In genomic region chr7:116306601-116307000, GRCm38 (mm10) we compare ENCODE assay signal across 8 mouse cellular contexts. TPM values are rescaled to one million over a fixed set of nuclear protein-coding genes. Genes with fewer than 3 reads are reported as not detected.
DNase-seq lines count a peak whose midpoint lies in the region; ATAC-seq lines count a peak whose summit lies in the region.

No protein-coding gene starts in this region.

- H3K4me2 ChIP-seq in heart, embryonic 14.5 days (ENCODE audit: low read length), result peak overlapping the region; percentile 97
- peak overlapping the region; percentile 100 for H3K4me2 ChIP-seq in hindbrain, embryonic 16.5 days (ENCODE audit: low read length)
- peak overlapping the region; percentile 100 for H3K4me2 ChIP-seq in midbrain, embryonic 14.5 days (ENCODE audit: low read length)

- peak overlapping the region; percentile 76; the same call in 1 of the 2 replicates for H3K9ac ChIP-seq in heart, embryonic 14.5 days (ENCODE audit: low read length)
- no peak overlapping the region for H3K9ac ChIP-seq in hindbrain, embryonic 16.5 days (ENCODE audit: low read depth, low read length)
- H3K9ac ChIP-seq in midbrain, embryonic 14.5 days (replicated peaks; ENCODE audit: low read length), result no peak overlapping the region

- no peaks in the 10 kb centered on the region for H3K9me3 ChIP-seq in heart, embryonic 14.5 days (ENCODE audit: control insufficient read depth, low read length)
- H3K9me3 ChIP-seq in hindbrain, embryonic 16.5 days (ENCODE audit: control insufficient read depth, low read length), result no peaks in the 10 kb centered on the region
- no peaks in the 10 kb centered on the region for H3K9me3 ChIP-seq in midbrain, embryonic 14.5 days (ENCODE audit: control insufficient read depth, low read length)

- H3K4me1 ChIP-seq in heart, embryonic 14.5 days (ENCODE audit: control insufficient read depth in 2 of 2, insufficient read depth in 2 of 2, low read length in 2 of 2), result peaks cover 14 to 19% of the 10 kb centered on the region in 2 experiments
- H3K4me1 ChIP-seq in hindbrain, embryonic 16.5 days (ENCODE audit: control insufficient read depth, insufficient read depth, low read depth, low read length), result peaks cover 17% of the 10 kb centered on the region
- H3K4me1 ChIP-seq in midbrain, embryonic 14.5 days (ENCODE audit: control insufficient read depth, insufficient read depth, low read length), result peaks cover 5% of the 10 kb centered on the region; the same call in 1 of the 2 replicates

- H3K27me3 ChIP-seq in heart, embryonic 14.5 days (ENCODE audit: control insufficient read depth, insufficient read depth, low read length), result 0 out of 2 replicates have a peak, but pooled peaks cover 3% of the 10 kb centered on the region
- H3K27me3 ChIP-seq in hindbrain, embryonic 16.5 days (replicated peaks; ENCODE audit: control insufficient read depth, insufficient read depth, low read length), result peaks cover 3% of the 10 kb centered on the region; the same call in 1 of the 2 replicates
- H3K27me3 ChIP-seq in midbrain, embryonic 14.5 days (ENCODE audit: control insufficient read depth, insufficient read depth, low read length), result no peaks in the 10 kb centered on the region

- no peak overlapping the region for H3K27ac ChIP-seq in heart, embryonic 14.5 days (replicated peaks in 1 of 2; ENCODE audit: control insufficient read depth in 1 of 2, insufficient read depth in 1 of 2, low read depth in 2 of 2, low read length in 2 of 2)
- no peak overlapping the region for H3K27ac ChIP-seq in hindbrain, embryonic 16.5 days (ENCODE audit: low read depth, low read length)
- no peak overlapping the region for H3K27ac ChIP-seq in midbrain, embryonic 14.5 days (replicated peaks; ENCODE audit: low read depth, low read length)

- no peak for ATAC-seq in heart, embryonic 14.5 days (ENCODE audit: insufficient number of reproducible peaks, insufficient read depth, low FRiP score, low read depth)
- no peak for ATAC-seq in hindbrain, embryonic 16.5 days
- ATAC-seq in midbrain, embryonic 14.5 days (ENCODE audit: low FRiP score, low TSS enrichment), result no peak

- no peaks in the 10 kb centered on the region for H3K36me3 ChIP-seq in heart, embryonic 14.5 days (ENCODE audit: control insufficient read depth, insufficient read depth, low read length)
- no peaks in the 10 kb centered on the region for H3K36me3 ChIP-seq in hindbrain, embryonic 16.5 days (ENCODE audit: control insufficient read depth, insufficient read depth, low read length)
- H3K36me3 ChIP-seq in midbrain, embryonic 14.5 days (ENCODE audit: control insufficient read depth, insufficient read depth, low read length), result no peaks in the 10 kb centered on the region

- peak overlapping the region in 1 of 2 experiments; percentile 83; a peak in 2 of 4 replicates for H3K4me3 ChIP-seq in heart, embryonic 14.5 days (ENCODE audit: control insufficient read depth in 1 of 2, insufficient read depth in 1 of 2, low read depth in 1 of 2, low read length in 2 of 2)
- peak overlapping the region; percentile 78; the same call in 1 of the 2 replicates for H3K4me3 ChIP-seq in hindbrain, embryonic 16.5 days (ENCODE audit: low read length)
- H3K4me3 ChIP-seq in midbrain, embryonic 14.5 days (replicated peaks; ENCODE audit: low read depth, low read length), result peak overlapping the region; percentile 64

- intact Hi-C loops in heart, postnatal 10 days (cut with DNase I), result no loop called here

- no peak for DNase-seq in heart, postnatal 10 days
- DNase-seq in R1 (ENCODE audit: low read depth, low spot score), result peak; percentile 92
- no peak for DNase-seq in midbrain, embryonic 14.5 days
- DNase-seq in adrenal gland, postnatal 14 days, result no peak
- DNase-seq in urinary bladder, postnatal 36 days (ENCODE audit: low spot score in 2 of 2), result no peak
- no peak for DNase-seq in kidney, adult 8-10 months

- 27% methylated on average over 5 of the region's 5 CpGs for WGBS in heart, embryonic 14.5 days
- 4% methylated on average over 5 of the region's 5 CpGs for WGBS in hindbrain, embryonic 16.5 days
- WGBS in midbrain, embryonic 14.5 days, result 8% methylated on average over 5 of the region's 5 CpGs

RNA-seq across cellular contexts. Expression of gene Plekha7, which starts 1.6 kb away (rescaled TPM):
- polyA plus RNA-seq in heart, embryonic 14.5 days (2014; fragmentation: Nextera tagmentation; extraction: Ambion mirVana), result 26.1 and 28.0 TPM in 2 replicates
- total RNA-seq in heart, postnatal 10 days (2021), result 10 to 100 TPM in 1 of 2 experiments, 1 to 10 TPM in 1; 9.5 to 11.9 TPM
- polyA plus RNA-seq in hindbrain, embryonic 16.5 days (2015; fragmentation: Nextera tagmentation; extraction: Ambion mirVana), result 8.5 and 8.8 TPM in 2 replicates
- polyA plus RNA-seq in midbrain, embryonic 14.5 days (2014; fragmentation: Nextera tagmentation; extraction: Ambion mirVana), result 7.0 and 8.6 TPM in 2 replicates
- total RNA-seq in adrenal gland, postnatal 14 days (2021), result 10.3 and 12.0 TPM in 2 replicates

RNA-seq across cellular contexts. Expression of gene Rps13, which starts 27.4 kb away (rescaled TPM):
- polyA plus RNA-seq in heart, embryonic 14.5 days (2014; fragmentation: Nextera tagmentation; extraction: Ambion mirVana), result 624 and 675 TPM in 2 replicates
- total RNA-seq in heart, postnatal 10 days (2021), result 100 to 1,000 TPM; 356 to 364 TPM
- 381 and 423 TPM in 2 replicates for polyA plus RNA-seq in hindbrain, embryonic 16.5 days (2015; fragmentation: Nextera tagmentation; extraction: Ambion mirVana)
- 533 and 622 TPM in 2 replicates for polyA plus RNA-seq in midbrain, embryonic 14.5 days (2014; fragmentation: Nextera tagmentation; extraction: Ambion mirVana)
- total RNA-seq in adrenal gland, postnatal 14 days (2021), result 485 and 551 TPM in 2 replicates
